Mouse (Mus musculus) small intestine, adult 2 months (tissue): Measurements from ENCODE around the gene Sipa1l3. TPM values are rescaled to one million over a fixed set of nuclear protein-coding genes. Genes with fewer than 3 reads are reported as not detected.

Experiments
- H3K27ac ChIP-seq: fragments of 200-500 bp; 2 replicates; pipeline ENCODE4 v1.5.1; 2012; ENCODE audit warnings: low read depth, low read length, control low read depth, inconsistent platforms; ENCODE audit not compliant: insufficient read depth
- H3K27me3 ChIP-seq: fragments of 200-500 bp; 2 replicates; pipeline ENCODE4 v1.6.1; 2012; ENCODE audit warnings: mild to moderate bottlenecking, moderate library complexity, low read length, inconsistent platforms; ENCODE audit not compliant: control insufficient read depth, insufficient read depth
- H3K36me3 ChIP-seq: fragments of 200-500 bp; 2 replicates; pipeline ENCODE4 v1.6.1; 2012; ENCODE audit warnings: mild to moderate bottlenecking, low read length, control low read depth, inconsistent platforms; ENCODE audit not compliant: control insufficient read depth, insufficient read depth
- H3K4me1 ChIP-seq: fragments of 200-500 bp; 2 replicates; pipeline ENCODE4 v1.6.1; 2012; ENCODE audit warnings: low read length, inconsistent platforms, mixed read lengths; ENCODE audit not compliant: control insufficient read depth, insufficient read depth, insufficient read length
- H3K4me3 ChIP-seq: fragments of 200-500 bp; 2 replicates; pipeline ENCODE4 v1.5.1; 2012; ENCODE audit warnings: low read depth, mild to moderate bottlenecking, control low read depth, inconsistent platforms, low read length, moderate library complexity
- CTCF ChIP-seq: fragments of 200-500 bp; IDR thresholded peaks from 2 replicates; pipeline ENCODE4 v1.5.1; 2012; ENCODE audit warnings: low read depth, mild to moderate bottlenecking, control low read depth, inconsistent platforms, low read length, moderate library complexity, mixed read lengths; ENCODE audit not compliant: insufficient replicate concordance, insufficient read length; ENCODE audit errors: extremely low read depth
- POLR2A ChIP-seq: fragments of 200-500 bp; IDR thresholded peaks from 2 replicates; pipeline ENCODE4 v1.6.1; 2012; ENCODE audit warnings: low read depth, mild to moderate bottlenecking, control low read depth, inconsistent platforms, low read length, moderate library complexity
- WGBS: fragments of 180-500 bp; shearing (Covaris S2); methylation state at CpG from one replicate; pipeline ENCODE4 v1.1.7; 2018; 5-methylcytosine and 5-hydroxymethylcytosine counted together
- polyA plus RNA-seq: library from polyadenylated mRNA; depleted of rRNA; stranded (reverse); fragments of >200 nt; gene quantifications from 2 replicates; pipeline ENCODE4 v1.2.3, GENCODE M21; 2012

Gene Sipa1l3
- polyA plus RNA-seq, 1 experiment: 192 TPM

DNA sequence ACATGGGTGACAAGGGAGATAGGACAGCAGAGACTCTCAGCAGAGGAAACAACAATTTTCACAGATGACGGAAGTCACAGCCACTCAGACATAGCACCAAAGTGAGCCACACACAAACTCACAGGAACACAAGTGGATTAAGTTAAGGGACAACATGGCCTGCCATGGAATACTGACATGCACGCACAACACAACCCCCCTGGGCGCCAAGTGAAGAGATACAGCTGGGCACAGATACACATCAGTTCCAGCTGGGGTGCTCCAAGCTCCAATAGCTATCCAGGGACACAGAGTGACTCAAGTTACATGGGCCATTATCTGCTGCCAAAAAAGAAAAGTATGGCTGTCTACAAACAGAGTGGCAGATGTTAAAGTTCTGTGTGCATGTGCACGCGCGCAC is 228.6 kb downstream of the Sipa1l3 start:
- WGBS: 85% methylated on average over 6 of the region's 6 CpGs
- Histone ChIP-seq H3K27me3 (no peaks in the 10 kb centered on the region), H3K4me3 (peak overlapping the region; percentile 72), H3K4me1 (peaks cover 17% of the 10 kb centered on the region), H3K27ac (peak overlapping the region; percentile 72; the same call in 1 of the 2 replicates), H3K36me3 (no peaks in the 10 kb centered on the region)
- TF ChIP-seq CTCF (no peak), POLR2A (no peak)

GRCm38 (mm10) chr7:29288942-29289638 is 229.4 kb downstream of the Sipa1l3 start, which contains the start of gene Ppp1r14a:
TSS of gene Ppp1r14a (plus strand) at chr7:29289308.
- WGBS: 3% methylated on average over 59 of the region's 59 CpGs
- TF ChIP-seq CTCF (peak; percentile 87), POLR2A (peak; percentile 41; the same call in 1 of the 2 replicates)
- no peaks in the 10 kb centered on the region for H3K36me3 ChIP-seq
- H3K4me3 ChIP-seq: peak within 1 kb of the TSS; percentile 72
- H3K27ac ChIP-seq: peak within 1 kb of the TSS; percentile 72
- peaks cover 17% of the 10 kb centered on the region for H3K4me1 ChIP-seq
- no peaks in the 10 kb centered on the region for H3K27me3 ChIP-seq

GRCm38 (mm10) chr7:29288079-29288478 is 230.4 kb downstream of the Sipa1l3 start:
- Histone ChIP-seq H3K27ac (no peak overlapping the region), H3K36me3 (no peaks in the 10 kb centered on the region), H3K27me3 (no peaks in the 10 kb centered on the region), H3K4me1 (peaks cover 17% of the 10 kb centered on the region), H3K4me3 (no peak overlapping the region)
- TF ChIP-seq POLR2A: no peak
- TF ChIP-seq CTCF: no peak
- 37% methylated on average over 2 of the region's 2 CpGs for WGBS

DNA sequence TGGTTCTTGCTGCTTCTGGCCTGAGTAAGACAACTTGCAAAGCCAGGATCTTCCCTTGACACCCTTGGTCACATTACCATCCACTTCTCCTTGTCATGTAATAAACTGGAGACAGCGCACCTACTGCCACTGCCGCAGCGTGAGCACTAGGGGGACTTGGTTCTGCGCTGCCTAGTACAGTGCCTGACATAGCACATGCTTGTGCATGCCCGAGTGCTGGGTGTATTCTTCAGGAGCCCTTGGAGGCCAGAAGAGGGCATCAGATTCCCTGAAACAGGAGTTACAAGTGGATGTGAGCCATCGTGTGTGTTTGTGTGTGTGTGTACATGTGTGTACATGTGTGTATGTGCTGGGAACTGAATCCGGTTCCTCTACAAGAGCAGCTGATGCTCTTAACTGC is 231.0 kb downstream of the Sipa1l3 start:
- 70% methylated on average over 7 of the region's 7 CpGs for WGBS

DNA sequence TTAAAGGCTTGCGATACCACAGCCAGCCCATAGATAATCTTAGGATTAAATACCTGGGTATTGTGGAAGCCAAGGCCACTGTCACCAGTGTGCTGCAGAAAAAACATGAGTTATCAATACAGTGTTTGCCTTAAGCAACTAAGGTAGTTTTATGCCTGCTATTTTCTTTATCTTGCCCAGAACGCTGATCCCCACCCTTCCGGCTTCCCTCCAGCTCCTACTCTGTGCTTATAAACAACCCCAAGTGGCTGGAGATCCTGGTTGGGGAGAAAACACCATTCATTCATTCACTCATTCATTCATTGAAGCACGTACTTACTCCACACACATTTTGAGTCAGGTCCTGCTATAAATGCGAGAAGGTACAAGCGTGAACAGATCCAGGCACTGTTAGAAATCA is 233.9 kb downstream of the Sipa1l3 start:
- 69% methylated on average over 6 of the region's 6 CpGs for WGBS
- Histone ChIP-seq H3K36me3 (no peaks in the 10 kb centered on the region), H3K27ac (no peak overlapping the region), H3K4me1 (peaks cover 25% of the 10 kb centered on the region), H3K4me3 (no peak overlapping the region), H3K27me3 (no peaks in the 10 kb centered on the region)
- TF ChIP-seq CTCF (no peak), POLR2A (no peak)

More for the DNA sequence above, 231.0 kb downstream of the Sipa1l3 start:
- Histone ChIP-seq H3K4me1 (peaks cover 21% of the 10 kb centered on the region), H3K27me3 (no peaks in the 10 kb centered on the region), H3K27ac (no peak overlapping the region), H3K4me3 (no peak overlapping the region), H3K36me3 (no peaks in the 10 kb centered on the region)
- TF ChIP-seq POLR2A (no peak), CTCF (no peak)

- 82% methylated on average over 4 of the region's 4 CpGs for WGBS
- H3K36me3 ChIP-seq: peaks cover 3% of the 10 kb centered on the region; the same call in 1 of the 2 replicates
- peaks cover 19% of the 10 kb centered on the region for H3K4me1 ChIP-seq
- H3K27me3 ChIP-seq: no peaks in the 10 kb centered on the region
- no peak overlapping the region for H3K4me3 ChIP-seq
- TF ChIP-seq POLR2A (no peak), CTCF (no peak)
- no peak overlapping the region for H3K27ac ChIP-seq
Measured at GRCm38 (mm10) chr7:29283876-29284275, 234.6 kb downstream of the Sipa1l3 start.

GRCm38 (mm10) chr7:29282074-29282554 is 236.3 kb downstream of the Sipa1l3 start:
- WGBS: 4% methylated on average over 21 of the region's 21 CpGs
- Histone ChIP-seq H3K27me3 (no peaks in the 10 kb centered on the region), H3K27ac (peak overlapping the region; percentile 71), H3K36me3 (peaks cover 10% of the 10 kb centered on the region), H3K4me1 (peaks cover 13% of the 10 kb centered on the region), H3K4me3 (peak overlapping the region; percentile 96)
- TF ChIP-seq CTCF (no peak), POLR2A (no peak)
